Mouse (Mus musculus) cerebellum, adult 2 months (tissue): Measurements from ENCODE around the gene F2r.

Experiments used
- CTCF ChIP-seq: fragments of 200-500 bp; IDR thresholded peaks from 2 replicates; pipeline ENCODE4 v1.5.1; 2011; ENCODE audit warnings: low read depth, mild to moderate bottlenecking, control low read depth, low read length, moderate library complexity, borderline replicate concordance; ENCODE audit not compliant: insufficient read depth
- POLR2A ChIP-seq: fragments of 200-500 bp; IDR thresholded peaks from 2 replicates; pipeline ENCODE4 v1.6.1; 2011; ENCODE audit warnings: low read length, control low read depth, borderline replicate concordance; ENCODE audit not compliant: insufficient read depth

DNA sequence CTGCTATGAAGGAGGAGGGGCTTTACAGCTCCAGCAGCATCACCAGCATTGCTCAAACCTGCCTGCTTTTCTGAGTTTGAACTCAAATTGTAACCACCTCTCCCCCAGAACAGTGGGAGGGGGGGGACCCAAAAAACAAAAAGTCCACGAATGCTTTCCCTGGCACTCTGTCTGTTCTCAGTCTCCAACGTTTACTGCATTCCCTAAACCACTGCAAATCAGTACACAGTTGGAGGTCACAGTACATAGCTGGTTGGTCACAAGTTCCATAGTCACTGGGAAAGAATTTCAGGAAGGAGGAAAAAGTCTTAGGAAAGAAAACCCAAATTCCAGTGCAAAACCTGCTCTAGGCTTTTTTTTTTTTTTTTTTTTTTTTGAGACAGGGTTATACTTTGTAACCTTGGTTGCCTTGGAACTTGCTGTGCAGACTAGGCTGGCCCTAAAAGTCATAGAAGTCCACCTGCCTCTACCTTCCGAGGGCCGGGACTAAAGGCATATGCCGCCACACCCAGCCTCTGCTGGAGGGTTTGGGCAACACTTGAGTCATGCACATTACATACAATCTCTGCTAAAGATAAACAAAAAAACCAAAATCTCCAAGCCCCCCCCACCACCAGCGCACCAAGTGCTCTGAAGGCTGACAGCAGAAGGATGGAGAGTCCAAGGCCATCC, 9.7 kb downstream of the F2r start:
- no peak for TF ChIP-seq CTCF
- no peak for TF ChIP-seq POLR2A
